Comparison of ENCODE assay signal across 8 mouse cellular contexts in the genomic region with DNA sequence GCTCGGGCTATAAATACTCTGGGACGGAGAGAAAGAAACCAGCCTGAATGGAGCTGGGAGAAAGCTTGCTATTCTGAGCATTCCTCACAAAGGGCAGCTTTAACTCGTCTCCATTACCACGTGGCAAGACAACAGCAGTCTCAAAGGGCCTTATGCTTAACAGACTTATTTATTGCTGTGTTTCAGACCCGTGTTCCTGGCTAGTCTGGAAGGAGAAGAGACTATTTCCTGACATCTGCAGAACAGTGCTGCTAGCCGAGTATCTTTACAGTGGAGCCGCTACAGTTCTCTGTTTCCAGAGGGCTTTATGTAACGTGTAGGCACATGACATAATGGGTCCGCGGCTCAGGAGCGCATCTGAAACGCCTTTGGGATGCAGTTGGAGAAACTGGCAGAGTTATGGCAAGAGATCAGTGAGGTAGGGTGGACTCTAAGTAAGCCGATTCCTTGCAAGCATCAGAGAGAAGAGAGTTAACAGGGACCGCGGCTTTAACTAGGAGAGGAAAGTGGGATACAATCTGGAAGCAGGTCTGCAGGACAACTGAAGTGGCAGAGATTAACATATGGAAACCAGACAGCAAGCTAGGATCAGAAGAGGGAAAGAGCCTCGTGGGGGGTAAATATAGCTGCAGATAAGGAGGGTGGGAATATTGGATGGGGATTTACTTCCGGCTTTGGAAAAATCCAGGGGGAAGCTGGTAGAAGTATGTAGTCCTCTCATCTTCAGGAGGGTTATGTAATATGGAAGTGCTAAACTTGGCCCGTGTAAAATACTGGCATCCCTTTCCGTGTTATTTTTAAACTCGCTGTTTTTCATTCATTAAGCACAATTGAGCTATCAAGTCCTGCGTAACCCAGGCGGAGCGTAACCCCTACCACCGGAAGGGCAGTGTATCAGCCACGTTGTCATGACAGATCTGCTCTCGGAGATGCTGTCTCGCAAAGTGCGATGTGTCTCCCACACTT.
A peak's percentile ranks its signal among the peaks of the same experiment; 100 is the strongest.
DNase-seq lines count a peak whose midpoint lies in the region; ATAC-seq lines count a peak whose summit lies in the region.

No protein-coding gene starts in this region.

- no peaks in the 10 kb centered on the region for H3K9me3 ChIP-seq in heart, embryonic 13.5 days

- H3K27ac ChIP-seq in brown adipose tissue, adult 24 weeks (replicated peaks; ENCODE audit: low read depth, low read length), result no peak overlapping the region
- peak overlapping the region; percentile 76 for H3K27ac ChIP-seq in heart, embryonic 13.5 days (replicated peaks)

- 24% methylated on average over 28 of the region's 28 CpGs for WGBS in heart, embryonic 13.5 days

- no peak; the same call in 1 of the 2 replicates for ATAC-seq in heart, embryonic 13.5 days (ENCODE audit: extremely low read depth, insufficient number of reproducible peaks, low FRiP score, low TSS enrichment)

- peak overlapping the region; percentile 75 for H3K9ac ChIP-seq in heart, embryonic 13.5 days

- no peaks in the 10 kb centered on the region for H3K36me3 ChIP-seq in heart, embryonic 13.5 days

- peak overlapping the region; percentile 68 for H3K4me2 ChIP-seq in heart, embryonic 13.5 days

- H3K4me1 ChIP-seq in brown adipose tissue, adult 24 weeks (ENCODE audit: control insufficient read depth, insufficient read depth, insufficient read length, low read length), result peaks cover 4% of the 10 kb centered on the region; the same call in 1 of the 2 replicates
- H3K4me1 ChIP-seq in heart, embryonic 13.5 days, result peaks cover 21% of the 10 kb centered on the region

- peak overlapping the region; percentile 15; the same call in 1 of the 2 replicates for H3K4me3 ChIP-seq in brown adipose tissue, adult 24 weeks (ENCODE audit: insufficient read depth, low read depth, low read length)
- peak overlapping the region; percentile 43 for H3K4me3 ChIP-seq in heart, embryonic 13.5 days

- peak; percentile 32 for DNase-seq in embryo, embryonic 9.5 days (ENCODE audit: extremely low spot score)
- DNase-seq in kidney, postnatal 36 days, result peak; percentile 23 to 26
- peak; percentile 53 for DNase-seq in lung, postnatal 10 days
- peak; percentile 90 for DNase-seq in telencephalon, adult 2 months (ENCODE audit: low read depth, low spot score)
- DNase-seq in ovary, postnatal 14 days (ENCODE audit: low spot score), result no peak
- DNase-seq in adrenal gland, postnatal 4 days (ENCODE audit: low spot score in 2 of 2), result no peak

- H3K27me3 ChIP-seq in heart, embryonic 13.5 days (replicated peaks), result no peaks in the 10 kb centered on the region

Comparison
In these comparisons a context has a peak if more than half of its experiments do, and no peak if none do; other contexts are left out.
1. DNase-seq: peak in embryo, embryonic 9.5 days (single experiment), kidney, postnatal 36 days (2 of 2), lung, postnatal 10 days (single experiment) and telencephalon, adult 2 months (single experiment); none in ovary, postnatal 14 days (single experiment) and adrenal gland, postnatal 4 days (0 of 2).